Mouse (Mus musculus): Measurements from ENCODE around the gene Sema5a. TPM values are rescaled to one million over a fixed set of nuclear protein-coding genes. Genes with fewer than 3 reads are reported as not detected.

Gene Sema5a
- polyA plus RNA-seq, 1 experiment from 2014 or later, result 7.4 TPM

GRCm38 (mm10) chr15:32730839-32731238 lies 486.2 kb downstream of the Sema5a start:
- no peak for ATAC-seq (replicated peaks; ENCODE audit: extremely low read depth, insufficient read depth, low FRiP score)
- Histone ChIP-seq H3K4me2 (ENCODE audit: low read depth, low read length) (no peak overlapping the region), H3K4me3 (ENCODE audit: low read length) (no peak overlapping the region), H3K4me1 (ENCODE audit: control insufficient read depth, insufficient read depth, low read length) (no peaks in the 10 kb centered on the region), H3K27ac (ENCODE audit: low read length) (no peak overlapping the region), H3K27me3 (ENCODE audit: control insufficient read depth, insufficient read depth, low read length) (no peaks in the 10 kb centered on the region), H3K9ac (ENCODE audit: low read length) (no peak overlapping the region), H3K9me3 (replicated peaks; ENCODE audit: control insufficient read depth, low read length) (no peaks in the 10 kb centered on the region), H3K36me3 (ENCODE audit: control insufficient read depth, insufficient read depth) (no peaks in the 10 kb centered on the region)
- 24% methylated on average over 3 of the region's 3 CpGs for WGBS

Other genes starting within 250 kb of the Sema5a start
- gene Tas2r119, start 67.5 kb upstream of the Sema5a start, polyA plus RNA-seq (2015; fragmentation: Nextera tagmentation; extraction: Ambion mirVana), result not detected in 2 replicates

Data from heart, embryonic 16.5 days (tissue).